Mouse (Mus musculus): ENCODE results near the gene Nol11.

GRCm38 (mm10) chr11:107117789-107118188, 71.4 kb downstream of the Nol11 start:
- TF ChIP-seq TAL1 (IDR thresholded peaks at IDR 0.05; ENCODE audit: low read length) (no peak), GATA1 (IDR thresholded peaks at IDR 0.05; ENCODE audit: low read length) (no peak)

Measured in erythroblast, embryonic 14.5 days (primary cell).